Mouse (Mus musculus) heart, postnatal 25 days (tissue): ENCODE results near the gene Gm2832. TPM values are rescaled to one million over a fixed set of nuclear protein-coding genes. Genes with fewer than 3 reads are reported as not detected.
"Not testable (repeated sequence)": the region's sequence is repeated elsewhere in the genome, so short reads cannot be mapped to it uniquely, and the experiment has no call there.

Experiments used
- DNase-seq: peaks from one replicate; pipeline ENCODE4 v3.0.0; 2022; ENCODE audit warnings: low spot score
- intact Hi-C: fragments of 180-260 bp; cut with DNase I; formaldehyde crosslinking; loops from one replicate; pipeline ENCODE4 v1.15.1; 2025
- total RNA-seq, 2 experiments: library from RNA; stranded (reverse); gene quantifications; 2 replicates each; pipeline ENCODE4 v1.2.3; 2021

Gm2832 gene
- not detected for total RNA-seq

- intact Hi-C loops, DNase-seq: not testable (repeated sequence)
Measured at GRCm38 (mm10) chr14:41278505-41278904, at the start of gene Gm2832. TSS of gene Gm2832 (plus strand) at chr14:41278805.

- intact Hi-C loops, DNase-seq: not testable (repeated sequence)
Measured at GRCm38 (mm10) chr14:41263296-41263695, 15.3 kb upstream of the Gm2832 start.

GRCm38 (mm10) chr14:41263853-41264755, 14.5 kb upstream of the Gm2832 start:
- DNase-seq, intact Hi-C loops: not testable (repeated sequence)

- intact Hi-C loops, DNase-seq: not testable (repeated sequence)
Measured at GRCm38 (mm10) chr14:41264756-41265566, 13.6 kb upstream of the Gm2832 start.

- DNase-seq, intact Hi-C loops: not testable (repeated sequence)
Measured at GRCm38 (mm10) chr14:41285965-41286364, 7.4 kb downstream of the Gm2832 start.

Other genes with a start within 250 kb of the Gm2832 start
- gene Dydc2, start 209.6 kb upstream of the Gm2832 start, total RNA-seq, result not detected
- not detected for gene Dydc1, start 205.9 kb upstream of the Gm2832 start, total RNA-seq
- gene Mat1a, start 173.8 kb upstream of the Gm2832 start, total RNA-seq, result not detected
- gene Sftpa1, start 147.0 kb upstream of the Gm2832 start, total RNA-seq, result under 1 TPM in 1 of 2 experiments, not detected in 1; 0.64 TPM
- not detected for gene Mbl1, start 127.3 kb upstream of the Gm2832 start, total RNA-seq
- gene Sftpd, start 93.7 kb upstream of the Gm2832 start, total RNA-seq, result not detected
- not detected for gene Gm5798, start 69.8 kb downstream of the Gm2832 start, total RNA-seq
- not detected for gene Gm7945, start 107.6 kb downstream of the Gm2832 start, total RNA-seq
- not detected for gene Gm6482, start 129.5 kb downstream of the Gm2832 start, total RNA-seq
- gene Gm7954, start 174.7 kb downstream of the Gm2832 start, total RNA-seq, result not detected
- gene Gm3486, start 210.7 kb downstream of the Gm2832 start, total RNA-seq, result not detected